Mouse (Mus musculus) testis, adult 2 months (tissue): ENCODE results near the gene Tspan12. TPM values are rescaled to one million over a fixed set of nuclear protein-coding genes. Genes with fewer than 3 reads are reported as not detected.

ENCODE experiments used
- H3K27ac ChIP-seq: fragments of 200-500 bp; 2 replicates; pipeline ENCODE4 v1.5.1; 2012; ENCODE audit warnings: low read depth, low read length; ENCODE audit not compliant: control insufficient read depth, insufficient read depth
- H3K27me3 ChIP-seq: fragments of 200-500 bp; 2 replicates; pipeline ENCODE4 v1.6.1; 2012; ENCODE audit warnings: mild to moderate bottlenecking, low read length, moderate library complexity; ENCODE audit not compliant: control insufficient read depth, insufficient read depth
- H3K36me3 ChIP-seq: fragments of 200-500 bp; 2 replicates; pipeline ENCODE4 v1.6.1; 2012; ENCODE audit warnings: mild to moderate bottlenecking, low read length; ENCODE audit not compliant: control insufficient read depth, insufficient read depth
- H3K4me1 ChIP-seq: fragments of 200-500 bp; 2 replicates; pipeline ENCODE4 v1.6.1; 2012; ENCODE audit warnings: low read length; ENCODE audit not compliant: control insufficient read depth, insufficient read depth
- H3K4me3 ChIP-seq: fragments of 200-500 bp; 2 replicates; pipeline ENCODE4 v1.5.1; 2012; ENCODE audit warnings: low read depth, mild to moderate bottlenecking, low read length, moderate library complexity, mixed read lengths; ENCODE audit not compliant: control insufficient read depth
- CTCF ChIP-seq: fragments of 200-500 bp; IDR thresholded peaks from 2 replicates; pipeline ENCODE4 v1.5.1; 2012; ENCODE audit warnings: low read depth, mild to moderate bottlenecking, inconsistent platforms, low read length, moderate library complexity; ENCODE audit not compliant: control insufficient read depth, insufficient read depth, insufficient replicate concordance
- POLR2A ChIP-seq: fragments of 200-500 bp; IDR thresholded peaks from 2 replicates; pipeline ENCODE4 v1.6.1; 2012; ENCODE audit warnings: low read depth, mild to moderate bottlenecking, inconsistent platforms, low read length, moderate library complexity; ENCODE audit not compliant: control insufficient read depth
- polyA plus RNA-seq: library from polyadenylated mRNA; depleted of rRNA; stranded (reverse); fragments of >200 nt; gene quantifications from 2 replicates; pipeline ENCODE4 v1.2.3, GENCODE M21; 2012

The Tspan12 gene
- polyA plus RNA-seq, 1 experiment, result 1.8 TPM

GRCm38 (mm10) chr6:21861316-21861715, 9.0 kb upstream of the Tspan12 start:
- Histone ChIP-seq H3K4me3 (no peak overlapping the region), H3K27ac (no peak overlapping the region), H3K27me3 (no peaks in the 10 kb centered on the region), H3K36me3 (no peaks in the 10 kb centered on the region), H3K4me1 (no peaks in the 10 kb centered on the region; the same call in 1 of the 2 replicates)
- TF ChIP-seq CTCF (no peak), POLR2A (no peak)

GRCm38 (mm10) chr6:21857843-21858242, 5.5 kb upstream of the Tspan12 start:
- Histone ChIP-seq H3K27ac (no peak overlapping the region), H3K4me3 (no peak overlapping the region), H3K27me3 (no peaks in the 10 kb centered on the region), H3K4me1 (no peaks in the 10 kb centered on the region; the same call in 1 of the 2 replicates), H3K36me3 (no peaks in the 10 kb centered on the region)
- TF ChIP-seq POLR2A (no peak), CTCF (no peak)

GRCm38 (mm10) chr6:21855921-21856320, 3.6 kb upstream of the Tspan12 start:
- Histone ChIP-seq H3K4me1 (peaks cover 11% of the 10 kb centered on the region), H3K4me3 (no peak overlapping the region), H3K27ac (no peak overlapping the region), H3K27me3 (no peaks in the 10 kb centered on the region), H3K36me3 (no peaks in the 10 kb centered on the region)
- TF ChIP-seq CTCF (no peak), POLR2A (no peak)

GRCm38 (mm10) chr6:21853342-21853741, 1.0 kb upstream of the Tspan12 start:
- Histone ChIP-seq H3K4me1 (peaks cover 12% of the 10 kb centered on the region), H3K27ac (no peak overlapping the region), H3K4me3 (no peak overlapping the region), H3K36me3 (no peaks in the 10 kb centered on the region), H3K27me3 (no peaks in the 10 kb centered on the region)
- no peak for TF ChIP-seq CTCF
- no peak for TF ChIP-seq POLR2A

GRCm38 (mm10) chr6:21851596-21852343, 545 bp downstream of the Tspan12 start:
- no peak overlapping the region; the same call in 1 of the 2 replicates for H3K27ac ChIP-seq
- TF ChIP-seq POLR2A (no peak), CTCF (no peak)
- no peaks in the 10 kb centered on the region for H3K27me3 ChIP-seq
- H3K4me3 ChIP-seq, result peak overlapping the region; percentile 73
- H3K4me1 ChIP-seq, result peaks cover 12% of the 10 kb centered on the region
- no peaks in the 10 kb centered on the region for H3K36me3 ChIP-seq

- Histone ChIP-seq H3K27ac (no peak overlapping the region), H3K4me3 (peak overlapping the region; percentile 73), H3K27me3 (no peaks in the 10 kb centered on the region), H3K36me3 (no peaks in the 10 kb centered on the region), H3K4me1 (peaks cover 12% of the 10 kb centered on the region)
- no peak for TF ChIP-seq POLR2A
- TF ChIP-seq CTCF, result no peak
These were observed 1.0 kb downstream of the Tspan12 start for GRCm38 (mm10) chr6:21851346-21851595.

- no peaks in the 10 kb centered on the region for H3K36me3 ChIP-seq
- H3K4me3 ChIP-seq, result peak overlapping the region; percentile 73; the same call in 1 of the 2 replicates
- no peak overlapping the region for H3K27ac ChIP-seq
- TF ChIP-seq CTCF (no peak), POLR2A (no peak)
- H3K27me3 ChIP-seq, result no peaks in the 10 kb centered on the region
- H3K4me1 ChIP-seq, result peaks cover 12% of the 10 kb centered on the region
These were observed 1.6 kb downstream of the Tspan12 start for GRCm38 (mm10) chr6:21850526-21851345.
